Mouse (Mus musculus) lung, adult 2 months (tissue): ENCODE measurements at regions not wholly inside any gene's neighbourhood (a gene's known extent, or its start where the extent isn't known, plus 50 kb on each side); places are given as distances from the start of the nearest gene placed in this dataset.

Experiments
- CTCF ChIP-seq: fragments of 200-500 bp; IDR thresholded peaks from 2 replicates; pipeline ENCODE4 v1.5.1; 2011; ENCODE audit warnings: mild to moderate bottlenecking, low read length, control low read depth; ENCODE audit not compliant: insufficient read depth
- POLR2A ChIP-seq: fragments of 200-500 bp; IDR thresholded peaks from 2 replicates; pipeline ENCODE4 v1.6.1; 2011; ENCODE audit warnings: low read depth, mild to moderate bottlenecking, control low read depth, low read length, borderline replicate concordance; ENCODE audit errors: extremely low read depth

GRCm38 (mm10) chr9:31578506-31579173, 114.4 kb upstream of the Tmem45b start:
- TF ChIP-seq CTCF (no peak), POLR2A (no peak)
